Mouse (Mus musculus) heart, embryonic 13.5 days (tissue): ENCODE data around the gene Lrig3. TPM values are rescaled to one million over a fixed set of nuclear protein-coding genes. Genes with fewer than 3 reads are reported as not detected.

Experiments
- ATAC-seq: fragments of 200-750 bp; cut with Nextera tagmentation; 2 replicates; pipeline ENCODE4 v1.8.0; 2017; ENCODE audit warnings: moderate TSS enrichment; ENCODE audit not compliant: insufficient number of reproducible peaks, low FRiP score, low TSS enrichment; ENCODE audit errors: extremely low read depth
- H3K27ac ChIP-seq: fragments of 300-500 bp; sonication (generic); replicated peaks from 2 replicates; pipeline ENCODE4 v1.5.1; 2015; ENCODE audit warnings: moderate library complexity, mild to moderate bottlenecking, inconsistent platforms
- H3K27me3 ChIP-seq: fragments of 300-500 bp; sonication (generic); replicated peaks from 2 replicates; pipeline ENCODE4 v1.6.1; 2015; ENCODE audit warnings: mild to moderate bottlenecking, inconsistent platforms
- H3K36me3 ChIP-seq: fragments of 300-500 bp; sonication (generic); 2 replicates; pipeline ENCODE4 v1.6.1; 2015; ENCODE audit warnings: mild to moderate bottlenecking, inconsistent platforms
- H3K4me1 ChIP-seq: fragments of 300-500 bp; sonication (generic); 2 replicates; pipeline ENCODE4 v1.6.1; 2015; ENCODE audit warnings: inconsistent platforms
- H3K4me2 ChIP-seq: fragments of 300-500 bp; sonication (generic); 2 replicates; pipeline ENCODE4 v1.6.1; 2015; ENCODE audit warnings: inconsistent platforms, mild to moderate bottlenecking, moderate library complexity
- H3K4me3 ChIP-seq: fragments of 300-500 bp; sonication (generic); 2 replicates; pipeline ENCODE4 v1.5.1; 2015; ENCODE audit warnings: moderate library complexity, mild to moderate bottlenecking, inconsistent platforms
- H3K9ac ChIP-seq: fragments of 300-500 bp; sonication (generic); 2 replicates; pipeline ENCODE4 v1.6.1; 2015; ENCODE audit warnings: inconsistent platforms, mild to moderate bottlenecking, moderate library complexity
- H3K9me3 ChIP-seq: fragments of 300-500 bp; sonication (generic); 2 replicates; pipeline ENCODE4 v1.6.1; 2016; ENCODE audit warnings: inconsistent platforms
- WGBS: fragments of 180-500 bp; shearing (Covaris S2); methylation state at CpG from one replicate; pipeline ENCODE4 v1.1.7; 2015; ENCODE audit warnings: mixed read lengths; 5-methylcytosine and 5-hydroxymethylcytosine counted together
- polyA plus RNA-seq: library from polyadenylated mRNA; unstranded; fragments of >200 nt; fragmentation: Nextera tagmentation; extraction: Ambion mirVana; gene quantifications from 2 replicates; pipeline ENCODE4 v1.2.1, GENCODE M21; 2015

Gene Lrig3
- polyA plus RNA-seq, 1 experiment from 2014 or later = 1.9 TPM

- Histone ChIP-seq H3K4me1 (peaks cover 3% of the 10 kb centered on the region; the same call in 1 of the 2 replicates), H3K4me2 (no peak overlapping the region), H3K9ac (no peak overlapping the region), H3K27ac (no peak overlapping the region), H3K27me3 (peaks cover 54% of the 10 kb centered on the region), H3K9me3 (no peaks in the 10 kb centered on the region), H3K36me3 (no peaks in the 10 kb centered on the region), H3K4me3 (no peak overlapping the region)
- WGBS = 55% methylated on average over 11 of the region's 11 CpGs
- no peak for ATAC-seq
These were observed 25.5 kb upstream of the Lrig3 start for GRCm38 (mm10) chr10:125940316-125941059.

GRCm38 (mm10) chr10:125943098-125943497 is 22.9 kb upstream of the Lrig3 start:
- Histone ChIP-seq H3K4me2 (no peak overlapping the region), H3K27ac (no peak overlapping the region), H3K4me1 (peaks cover 3% of the 10 kb centered on the region; the same call in 1 of the 2 replicates), H3K9ac (no peak overlapping the region), H3K9me3 (no peaks in the 10 kb centered on the region), H3K27me3 (peaks cover 70% of the 10 kb centered on the region), H3K36me3 (no peaks in the 10 kb centered on the region), H3K4me3 (no peak overlapping the region)
- ATAC-seq = no peak
- WGBS = 54% methylated on average over 5 of the region's 5 CpGs

DNA sequence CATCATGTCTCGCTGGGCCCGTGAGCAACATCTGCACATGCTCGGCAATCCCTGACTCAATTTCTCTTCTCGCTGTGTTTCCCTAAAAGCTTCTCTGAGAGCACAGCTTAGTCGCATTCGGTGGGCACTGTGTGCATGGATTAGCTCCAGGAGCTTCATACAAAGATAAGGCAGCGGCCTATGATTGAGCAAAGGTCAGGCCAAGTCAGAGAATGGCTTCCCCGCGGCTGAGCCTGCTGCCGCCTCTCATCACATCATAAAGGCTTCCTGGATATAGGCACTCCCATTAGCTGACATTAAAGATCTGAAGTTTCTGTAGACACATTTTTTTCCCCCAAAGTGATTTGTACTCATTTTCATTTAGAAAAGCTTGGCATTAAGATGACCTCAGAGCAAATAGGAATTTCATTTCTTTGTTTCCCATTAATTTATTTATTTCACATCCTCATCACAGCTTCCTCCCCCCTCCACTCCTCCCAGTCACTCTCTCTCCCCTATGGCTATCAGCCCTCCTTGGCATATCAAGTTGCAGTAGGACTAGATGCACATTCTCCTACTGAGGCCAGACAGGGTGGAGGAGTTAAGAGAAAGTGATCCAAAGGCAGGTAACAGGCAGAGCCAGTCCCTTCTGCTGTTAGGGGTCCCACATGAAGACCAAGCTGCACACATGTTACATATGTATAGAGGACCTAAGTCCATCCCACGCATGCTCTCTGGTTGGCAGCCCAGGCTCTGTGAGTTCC is 21.0 kb upstream of the Lrig3 start:
- H3K27ac ChIP-seq = no peak overlapping the region
- peaks cover 6% of the 10 kb centered on the region; the same call in 1 of the 2 replicates for H3K4me1 ChIP-seq
- H3K27me3 ChIP-seq = peaks cover 73% of the 10 kb centered on the region
- H3K4me3 ChIP-seq = no peak overlapping the region
- no peak overlapping the region for H3K4me2 ChIP-seq
- H3K9ac ChIP-seq = no peak overlapping the region
- no peak for ATAC-seq
- H3K9me3 ChIP-seq = no peaks in the 10 kb centered on the region
- H3K36me3 ChIP-seq = no peaks in the 10 kb centered on the region
- 52% methylated on average over 11 of the region's 11 CpGs for WGBS

GRCm38 (mm10) chr10:125948842-125949474 is 17.0 kb upstream of the Lrig3 start:
- 24% methylated on average over 15 of the region's 15 CpGs for WGBS
- Histone ChIP-seq H3K4me1 (peaks cover 3% of the 10 kb centered on the region; the same call in 1 of the 2 replicates), H3K4me3 (peak overlapping the region; percentile 29), H3K36me3 (no peaks in the 10 kb centered on the region), H3K9me3 (no peaks in the 10 kb centered on the region), H3K4me2 (peak overlapping the region; percentile 58), H3K27me3 (peaks cover 91% of the 10 kb centered on the region), H3K27ac (no peak overlapping the region), H3K9ac (no peak overlapping the region; the same call in 1 of the 2 replicates)
- ATAC-seq = no peak

GRCm38 (mm10) chr10:125951633-125952032 is 14.3 kb upstream of the Lrig3 start:
- peaks cover 94% of the 10 kb centered on the region for H3K27me3 ChIP-seq
- H3K9ac ChIP-seq = no peak overlapping the region
- no peak overlapping the region for H3K4me2 ChIP-seq
- H3K4me3 ChIP-seq = no peak overlapping the region
- 40% methylated on average over 5 of the region's 5 CpGs for WGBS
- no peak for ATAC-seq
- no peaks in the 10 kb centered on the region for H3K9me3 ChIP-seq
- peaks cover 3% of the 10 kb centered on the region; the same call in 1 of the 2 replicates for H3K4me1 ChIP-seq
- no peaks in the 10 kb centered on the region for H3K36me3 ChIP-seq
- H3K27ac ChIP-seq = no peak overlapping the region

GRCm38 (mm10) chr10:125954343-125954742 is 11.6 kb upstream of the Lrig3 start:
- Histone ChIP-seq H3K4me1 (peaks cover 7% of the 10 kb centered on the region), H3K36me3 (no peaks in the 10 kb centered on the region), H3K27me3 (peaks cover 100% of the 10 kb centered on the region), H3K9ac (no peak overlapping the region), H3K4me3 (no peak overlapping the region), H3K4me2 (no peak overlapping the region), H3K27ac (no peak overlapping the region), H3K9me3 (no peaks in the 10 kb centered on the region)
- WGBS = 65% methylated on average over 7 of the region's 7 CpGs
- ATAC-seq = no peak

- Histone ChIP-seq H3K4me2 (no peak overlapping the region), H3K9me3 (no peaks in the 10 kb centered on the region), H3K4me1 (peaks cover 7% of the 10 kb centered on the region), H3K36me3 (no peaks in the 10 kb centered on the region), H3K9ac (no peak overlapping the region), H3K4me3 (no peak overlapping the region), H3K27ac (no peak overlapping the region), H3K27me3 (peaks cover 100% of the 10 kb centered on the region)
- WGBS = 75% methylated on average over 12 of the region's 12 CpGs
- ATAC-seq = no peak
These were observed 11.0 kb upstream of the Lrig3 start for GRCm38 (mm10) chr10:125954747-125955530.

DNA sequence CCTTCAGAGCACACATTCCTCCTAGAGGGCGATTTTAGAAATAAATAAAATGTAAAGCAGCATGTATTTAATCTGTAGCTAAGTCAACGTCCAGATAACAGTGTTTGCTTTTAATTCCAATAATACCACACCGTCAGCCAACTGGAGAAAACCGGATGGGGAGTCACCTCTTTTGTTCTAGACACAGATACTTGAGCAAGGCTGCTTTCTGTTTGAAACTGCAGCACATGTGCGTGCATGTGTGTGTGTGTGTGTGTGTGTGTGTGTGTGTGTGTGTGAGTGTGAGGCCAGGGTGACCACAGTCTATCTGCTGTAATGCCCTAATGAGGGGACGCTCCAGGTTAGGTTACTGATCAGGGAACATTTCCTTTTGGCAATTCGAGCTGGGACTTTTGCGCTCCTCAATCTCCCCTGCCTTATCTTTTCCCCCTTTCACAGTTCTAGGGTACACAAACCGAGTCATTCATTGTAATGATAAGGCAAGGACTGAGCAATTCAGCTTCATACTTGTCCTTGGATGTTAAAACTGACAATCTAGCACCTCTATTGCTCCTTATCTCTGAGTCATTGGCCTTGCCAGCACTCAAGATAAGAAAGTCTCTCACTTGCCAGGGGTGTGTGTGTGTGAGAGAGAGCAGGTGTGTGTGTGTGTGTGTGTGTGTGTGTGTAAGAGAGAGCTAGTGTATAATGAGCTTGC is 4.4 kb upstream of the Lrig3 start:
- Histone ChIP-seq H3K36me3 (no peaks in the 10 kb centered on the region), H3K4me3 (no peak overlapping the region), H3K27ac (no peak overlapping the region), H3K9me3 (no peaks in the 10 kb centered on the region), H3K27me3 (peaks cover 76% of the 10 kb centered on the region), H3K4me1 (peaks cover 24% of the 10 kb centered on the region), H3K4me2 (peak overlapping the region; percentile 22), H3K9ac (no peak overlapping the region)
- ATAC-seq = no peak
- WGBS = 6% methylated on average over 9 of the region's 9 CpGs

DNA sequence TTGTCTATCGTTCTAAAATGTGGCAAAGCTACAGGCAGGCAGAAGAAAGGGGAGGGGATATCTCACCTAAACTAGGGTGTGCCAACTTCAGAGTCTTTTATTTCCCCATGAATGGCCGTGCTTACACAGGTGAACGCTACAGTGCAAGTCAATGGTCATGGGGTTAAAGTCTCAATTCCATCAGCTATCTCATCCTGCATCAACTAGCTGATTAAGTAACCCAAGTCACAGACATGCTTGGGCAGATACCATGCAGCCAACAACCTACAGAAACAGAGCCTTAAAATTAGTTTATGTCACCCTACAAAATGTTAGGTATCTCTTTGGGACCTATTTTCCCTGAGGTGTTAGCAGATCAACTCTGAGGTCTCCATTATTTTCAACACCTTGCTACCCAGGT is 1.3 kb upstream of the Lrig3 start:
- WGBS = 80% methylated on average over 3 of the region's 3 CpGs
- Histone ChIP-seq H3K4me1 (peaks cover 25% of the 10 kb centered on the region), H3K9ac (no peak overlapping the region), H3K4me2 (no peak overlapping the region), H3K9me3 (no peaks in the 10 kb centered on the region), H3K27ac (no peak overlapping the region), H3K4me3 (no peak overlapping the region), H3K27me3 (peaks cover 76% of the 10 kb centered on the region), H3K36me3 (no peaks in the 10 kb centered on the region)
- ATAC-seq = no peak

DNA sequence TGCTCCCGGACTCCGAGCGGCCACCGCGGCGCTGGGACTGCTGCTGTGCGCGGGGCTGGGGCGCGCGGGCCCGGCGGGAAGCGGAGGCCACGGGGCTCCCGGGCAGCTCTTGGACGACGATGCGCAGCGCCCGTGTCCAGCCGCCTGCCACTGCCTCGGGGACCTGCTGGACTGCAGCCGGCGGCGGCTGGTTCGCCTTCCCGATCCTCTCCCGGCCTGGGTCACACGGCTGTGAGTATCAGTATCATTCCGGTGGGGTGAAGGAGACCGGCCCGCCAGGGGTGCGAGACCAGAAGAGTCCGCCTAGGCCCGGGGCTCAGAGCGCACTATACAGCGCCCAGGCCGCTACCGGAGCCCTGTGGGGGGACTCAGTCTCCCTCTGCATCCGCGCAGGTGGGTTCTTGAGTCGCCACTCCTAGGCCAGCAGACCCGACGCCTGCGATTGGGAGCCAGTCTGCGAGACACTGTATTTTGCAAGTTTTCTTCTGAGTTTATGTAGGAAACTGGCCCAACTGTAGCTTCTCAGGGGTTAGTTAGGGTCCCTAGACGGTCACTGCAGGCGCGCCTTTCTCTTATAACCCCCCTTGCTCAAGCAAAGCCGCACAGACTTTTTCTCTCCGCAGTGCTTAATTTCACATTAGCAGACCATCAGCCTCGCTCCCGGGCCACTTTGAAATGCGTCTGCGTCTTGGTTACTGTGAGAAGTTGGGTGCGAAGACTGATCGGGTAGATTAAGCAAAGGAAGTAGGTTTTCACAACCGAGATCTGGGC is 698 bp downstream of the Lrig3 start:
- Histone ChIP-seq H3K9ac (peak overlapping the region; percentile 84), H3K9me3 (no peaks in the 10 kb centered on the region), H3K36me3 (no peaks in the 10 kb centered on the region), H3K27me3 (peaks cover 79% of the 10 kb centered on the region), H3K4me3 (peak overlapping the region; percentile 62), H3K4me1 (peaks cover 17% of the 10 kb centered on the region), H3K27ac (peak overlapping the region; percentile 26), H3K4me2 (peak overlapping the region; percentile 79)
- WGBS = 2% methylated on average over 59 of the region's 59 CpGs
- peak; percentile 37; the same call in 1 of the 2 replicates for ATAC-seq
